Mouse (Mus musculus): ENCODE results near the gene Rnls. TPM values are rescaled to one million over a fixed set of nuclear protein-coding genes. Genes with fewer than 3 reads are reported as not detected.

Rnls gene
- 3.4 TPM for polyA plus RNA-seq (2014; fragmentation: Illumina TruSeq; extraction: RNeasy Lipid Tissue Mini Kit (QIAGEN cat#74804); ENCODE audit: low read depth, low replicate concordance)

GRCm38 (mm10) chr19:33391651-33392382 lies at the start of gene Rnls:
Gene Rnls, minus strand, starts transcription at chr19:33392295.

Other genes with a start within 250 kb of the Rnls start
- gene Lipo4, start 125.5 kb upstream of the Rnls start, polyA plus RNA-seq (2014; fragmentation: Illumina TruSeq; extraction: RNeasy Lipid Tissue Mini Kit (QIAGEN cat#74804); ENCODE audit: low read depth, low replicate concordance) = not detected
- not detected for gene Gm8978, start 233.0 kb upstream of the Rnls start, polyA plus RNA-seq (2014; fragmentation: Illumina TruSeq; extraction: RNeasy Lipid Tissue Mini Kit (QIAGEN cat#74804); ENCODE audit: low read depth, low replicate concordance)

All from kidney, adult 10 weeks (tissue).